Mouse (Mus musculus) cerebellum, postnatal 36 days (tissue): ENCODE data around the gene Kremen1.

Experiments
- DNase-seq, 2 experiments: peaks; one replicate each; pipeline ENCODE4 v3.0.0; 2021 to 2022; ENCODE audit warnings: mixed read lengths in 2 of 2

The Kremen1 gene

GRCm38 (mm10) chr11:5167311-5167710 lies 94.0 kb downstream of the Kremen1 start:
- DNase-seq = no peak

GRCm38 (mm10) chr11:5165471-5165916 lies 95.9 kb downstream of the Kremen1 start:
- peak; percentile 84 for DNase-seq

GRCm38 (mm10) chr11:5164310-5164709 lies 97.0 kb downstream of the Kremen1 start:
- DNase-seq = no peak

- DNase-seq = no peak
Observed at GRCm38 (mm10) chr11:5163421-5163820, 97.9 kb downstream of the Kremen1 start.

GRCm38 (mm10) chr11:5160722-5161485 lies 100.5 kb downstream of the Kremen1 start:
- peak; percentile 44 to 47 for DNase-seq

GRCm38 (mm10) chr11:5158056-5158455 lies 103.3 kb downstream of the Kremen1 start:
- no peak for DNase-seq

- DNase-seq = peak; percentile 45 to 46
Observed at GRCm38 (mm10) chr11:5154961-5155805, 106.2 kb downstream of the Kremen1 start.

GRCm38 (mm10) chr11:5151680-5152337 lies 109.5 kb downstream of the Kremen1 start, which contains the start of gene Emid1:
TSS of gene Emid1 (minus strand) at chr11:5152257.
- DNase-seq = no peak

- DNase-seq = no peak
Observed at GRCm38 (mm10) chr11:5151247-5151630, 110.1 kb downstream of the Kremen1 start.

GRCm38 (mm10) chr11:5150416-5151246 lies 110.7 kb downstream of the Kremen1 start:
- no peak for DNase-seq

GRCm38 (mm10) chr11:5149955-5150354 lies 111.4 kb downstream of the Kremen1 start:
- DNase-seq = no peak

GRCm38 (mm10) chr11:5149249-5149648 lies 112.1 kb downstream of the Kremen1 start:
- no peak for DNase-seq

GRCm38 (mm10) chr11:5145600-5145999 lies 115.8 kb downstream of the Kremen1 start:
- no peak for DNase-seq

GRCm38 (mm10) chr11:5141965-5142364 lies 119.4 kb downstream of the Kremen1 start:
- no peak for DNase-seq
